Mouse (Mus musculus): ENCODE measurements around the gene 1700024P04Rik. TPM values are rescaled to one million over a fixed set of nuclear protein-coding genes. Genes with fewer than 3 reads are reported as not detected.

The 1700024P04Rik gene
- polyA plus RNA-seq, 1 experiment from 2014 or later = not detected

DNA sequence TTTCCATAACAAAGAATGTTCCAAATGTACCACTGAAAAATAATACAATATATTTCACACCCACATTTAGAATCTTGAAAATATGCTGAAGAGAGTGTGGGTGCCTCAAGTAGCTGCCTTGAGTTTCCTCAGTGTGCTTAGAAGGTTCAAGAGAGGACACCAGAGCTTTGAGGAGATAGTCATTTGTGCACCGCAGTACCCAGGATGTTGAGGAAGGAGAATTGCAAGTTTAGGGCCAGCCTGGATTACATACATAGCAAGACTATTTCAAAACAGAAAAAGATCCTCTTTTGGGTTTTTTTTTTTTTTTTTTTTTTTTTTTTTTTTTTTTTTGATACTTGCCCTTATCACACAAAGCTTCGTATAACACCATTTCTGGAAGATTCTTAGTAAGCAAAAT is 28.2 kb downstream of the 1700024P04Rik start:
- no peaks in the 10 kb centered on the region for H3K36me3 ChIP-seq
- H3K4me1 ChIP-seq = peaks cover 11% of the 10 kb centered on the region; the same call in 1 of the 2 replicates
- no peaks in the 10 kb centered on the region for H3K27me3 ChIP-seq
- 87% methylated on average over 2 of the region's 2 CpGs for WGBS
- H3K4me3 ChIP-seq = no peak overlapping the region
- no peaks in the 10 kb centered on the region for H3K9me3 ChIP-seq
- no peak overlapping the region for H3K4me2 ChIP-seq (replicated peaks)
- no peak for ATAC-seq (ENCODE audit: low FRiP score, low read depth)
- H3K27ac ChIP-seq (replicated peaks) = no peak overlapping the region
- H3K9ac ChIP-seq (replicated peaks) = no peak overlapping the region

DNA sequence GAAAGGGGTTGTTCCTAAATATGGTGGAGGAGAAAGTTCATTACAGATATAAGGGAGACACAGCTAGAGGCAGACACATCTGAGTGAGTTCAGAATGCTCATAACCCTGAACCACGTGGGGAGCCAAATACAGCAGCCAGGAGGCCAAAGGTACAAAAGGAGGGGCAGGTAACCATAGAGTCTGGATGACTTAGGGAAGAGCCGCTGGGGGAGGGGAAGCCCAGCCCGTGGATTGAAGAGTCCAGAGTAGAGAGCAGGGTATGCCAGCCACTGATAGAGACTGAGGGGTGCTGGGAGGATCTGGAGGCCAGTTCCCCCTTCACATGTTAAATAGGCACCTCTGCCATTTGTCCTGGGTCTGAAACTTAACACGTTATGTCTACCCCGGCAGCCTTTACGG is 28.7 kb downstream of the 1700024P04Rik start:
- Histone ChIP-seq H3K4me3 (no peak overlapping the region), H3K27ac (replicated peaks) (no peak overlapping the region), H3K9me3 (no peaks in the 10 kb centered on the region), H3K4me2 (replicated peaks) (no peak overlapping the region), H3K9ac (replicated peaks) (no peak overlapping the region), H3K36me3 (no peaks in the 10 kb centered on the region), H3K27me3 (no peaks in the 10 kb centered on the region), H3K4me1 (peaks cover 11% of the 10 kb centered on the region; the same call in 1 of the 2 replicates)
- 73% methylated on average over 6 of the region's 6 CpGs for WGBS
- ATAC-seq (ENCODE audit: low FRiP score, low read depth) = no peak

DNA sequence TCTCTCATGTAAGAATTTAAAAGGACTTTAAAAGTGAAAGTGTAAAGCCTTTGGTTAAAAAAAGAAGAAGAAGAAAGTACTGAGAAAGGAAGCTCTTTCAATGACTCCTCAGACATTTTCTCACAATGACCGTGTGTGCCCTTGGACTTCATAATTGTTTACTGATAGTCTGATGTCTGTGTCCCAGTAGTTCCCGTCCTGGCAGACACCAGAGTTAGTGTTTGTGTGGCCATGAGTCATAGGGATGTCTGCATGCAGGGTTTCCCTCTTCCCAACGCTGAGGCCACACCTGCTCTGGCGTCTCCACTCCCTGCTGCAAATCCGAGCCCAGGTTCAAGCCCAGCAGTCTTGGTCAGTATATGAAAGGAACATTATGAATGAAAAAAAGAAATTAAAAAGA is 29.1 kb downstream of the 1700024P04Rik start:
- Histone ChIP-seq H3K27me3 (no peaks in the 10 kb centered on the region), H3K9ac (replicated peaks) (no peak overlapping the region), H3K27ac (replicated peaks) (no peak overlapping the region), H3K4me2 (replicated peaks) (no peak overlapping the region), H3K4me3 (no peak overlapping the region), H3K4me1 (peaks cover 11% of the 10 kb centered on the region; the same call in 1 of the 2 replicates), H3K9me3 (no peaks in the 10 kb centered on the region), H3K36me3 (no peaks in the 10 kb centered on the region)
- ATAC-seq (ENCODE audit: low FRiP score, low read depth) = no peak
- 64% methylated on average over 5 of the region's 5 CpGs for WGBS

DNA sequence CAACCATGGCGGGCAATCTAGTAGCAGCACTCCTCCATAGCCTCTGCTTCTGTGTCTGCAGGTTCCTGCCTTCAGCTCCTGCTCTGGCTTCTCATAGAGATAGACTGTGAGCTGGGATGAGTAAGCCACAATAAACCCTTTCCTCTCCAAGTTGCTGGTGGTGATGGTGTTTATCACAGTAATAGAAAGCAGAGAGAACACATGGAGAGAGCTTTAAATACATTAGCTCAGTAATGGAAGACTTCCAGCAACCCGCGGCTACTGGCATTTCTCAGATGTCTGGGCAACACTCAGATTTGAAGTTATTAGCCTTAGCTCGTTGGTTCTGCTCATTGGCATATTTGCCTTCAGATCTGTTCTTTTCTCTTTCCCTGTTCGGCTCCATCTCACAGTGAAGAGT is 30.5 kb downstream of the 1700024P04Rik start:
- no peak for ATAC-seq (ENCODE audit: low FRiP score, low read depth)
- WGBS = 87% methylated on average over 5 of the region's 5 CpGs
- Histone ChIP-seq H3K4me3 (no peak overlapping the region), H3K27ac (replicated peaks) (no peak overlapping the region), H3K9me3 (no peaks in the 10 kb centered on the region), H3K4me1 (peaks cover 11% of the 10 kb centered on the region; the same call in 1 of the 2 replicates), H3K27me3 (no peaks in the 10 kb centered on the region), H3K36me3 (no peaks in the 10 kb centered on the region), H3K9ac (replicated peaks) (no peak overlapping the region), H3K4me2 (replicated peaks) (no peak overlapping the region)

DNA sequence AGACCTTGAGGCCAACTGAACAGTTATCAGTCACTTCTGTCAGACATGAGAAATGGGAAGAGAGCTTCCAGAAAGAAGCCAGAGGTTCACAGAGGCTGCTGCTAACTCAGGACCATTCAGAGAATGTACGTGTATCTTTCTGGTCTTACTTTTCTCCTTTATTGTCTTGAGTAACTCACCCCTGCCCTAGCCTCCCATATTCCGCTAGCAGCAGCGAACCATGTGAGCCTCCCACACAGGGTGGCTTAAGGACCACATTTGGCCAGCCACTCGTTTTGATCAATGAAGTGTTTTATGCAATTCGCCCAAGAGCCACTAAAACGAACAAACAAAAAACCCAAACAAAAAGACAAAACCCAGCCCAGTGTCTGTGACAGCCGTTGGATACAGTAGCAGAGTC is 32.4 kb downstream of the 1700024P04Rik start:
- Histone ChIP-seq H3K4me2 (replicated peaks) (no peak overlapping the region), H3K27ac (replicated peaks) (no peak overlapping the region), H3K9me3 (no peaks in the 10 kb centered on the region), H3K9ac (replicated peaks) (no peak overlapping the region), H3K4me1 (no peaks in the 10 kb centered on the region), H3K27me3 (no peaks in the 10 kb centered on the region), H3K36me3 (no peaks in the 10 kb centered on the region), H3K4me3 (no peak overlapping the region)
- no peak for ATAC-seq (ENCODE audit: low FRiP score, low read depth)
- 72% methylated on average over 7 of the region's 7 CpGs for WGBS

DNA sequence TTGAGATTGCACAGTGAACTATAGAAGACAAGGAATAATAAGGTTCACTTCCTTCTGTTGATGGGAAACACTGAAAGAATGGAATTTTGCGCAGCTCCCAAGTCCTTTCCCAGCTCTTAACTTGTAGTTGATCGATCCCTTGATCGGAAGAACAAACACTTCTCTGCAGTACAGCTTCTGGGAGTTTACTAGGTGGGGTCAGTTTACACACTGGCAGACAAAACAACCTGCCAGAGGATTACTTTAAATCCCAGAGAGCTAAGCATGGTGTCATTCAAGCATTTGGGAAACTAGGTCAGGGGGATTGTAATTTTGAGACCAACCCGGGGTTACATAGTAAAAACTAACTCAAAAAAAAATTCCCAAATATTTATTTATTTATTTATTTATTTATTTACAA is 36.2 kb downstream of the 1700024P04Rik start:
- no peak overlapping the region for H3K4me3 ChIP-seq
- H3K4me2 ChIP-seq (replicated peaks) = no peak overlapping the region

DNA sequence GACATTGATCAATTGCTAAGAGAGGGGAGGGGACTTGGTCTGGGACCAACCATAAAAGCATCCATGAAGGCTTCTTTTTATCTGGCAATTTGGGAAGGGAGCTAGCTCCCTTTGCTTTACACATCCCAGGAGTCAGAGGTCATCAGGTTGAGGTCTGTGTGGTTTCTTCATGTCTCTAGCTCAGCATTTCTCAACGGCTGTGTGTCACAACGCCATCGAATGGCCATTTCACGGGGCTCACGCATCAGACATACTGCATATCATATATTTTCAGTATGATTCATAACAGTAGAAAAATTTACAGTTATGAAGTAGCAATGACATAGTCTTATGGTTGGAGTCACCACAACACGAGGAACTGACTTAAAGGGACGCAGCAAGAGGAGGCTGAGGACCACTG is 37.9 kb downstream of the 1700024P04Rik start:
- Histone ChIP-seq H3K4me3 (no peak overlapping the region), H3K27me3 (no peaks in the 10 kb centered on the region), H3K9ac (replicated peaks) (no peak overlapping the region), H3K36me3 (no peaks in the 10 kb centered on the region), H3K4me1 (no peaks in the 10 kb centered on the region), H3K27ac (replicated peaks) (no peak overlapping the region), H3K9me3 (no peaks in the 10 kb centered on the region), H3K4me2 (replicated peaks) (no peak overlapping the region)
- 90% methylated on average over 7 of the region's 7 CpGs for WGBS
- ATAC-seq (ENCODE audit: low FRiP score, low read depth) = no peak

More for the DNA sequence above, 36.2 kb downstream of the 1700024P04Rik start:
- H3K27me3 ChIP-seq = no peaks in the 10 kb centered on the region
- no peak overlapping the region for H3K27ac ChIP-seq (replicated peaks)
- 36% methylated on average over 4 of the region's 4 CpGs for WGBS
- no peaks in the 10 kb centered on the region for H3K4me1 ChIP-seq
- no peak for ATAC-seq (ENCODE audit: low FRiP score, low read depth)
- no peaks in the 10 kb centered on the region for H3K9me3 ChIP-seq
- no peaks in the 10 kb centered on the region for H3K36me3 ChIP-seq
- H3K9ac ChIP-seq (replicated peaks) = no peak overlapping the region

DNA sequence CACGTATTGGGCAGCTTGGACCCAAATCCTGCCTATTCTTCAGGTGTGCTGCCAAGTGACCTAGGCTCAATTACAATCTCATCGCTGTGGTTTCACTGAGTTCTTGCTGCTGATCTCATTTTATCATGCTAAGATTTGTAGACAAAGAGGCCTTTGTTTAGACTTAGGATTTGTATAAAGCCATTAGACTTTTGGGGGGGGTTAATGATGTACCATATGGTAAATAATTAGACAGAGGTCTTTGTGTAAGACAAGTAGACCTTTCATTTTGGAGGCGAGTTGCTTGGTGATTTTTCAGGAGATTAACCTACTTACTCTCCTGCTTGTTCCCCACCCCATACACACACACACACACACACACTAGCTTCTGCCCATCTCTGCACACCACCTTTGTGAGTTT is 38.5 kb downstream of the 1700024P04Rik start:
- no peaks in the 10 kb centered on the region for H3K36me3 ChIP-seq
- H3K4me3 ChIP-seq = no peak overlapping the region
- no peak overlapping the region for H3K27ac ChIP-seq (replicated peaks)
- no peak for ATAC-seq (ENCODE audit: low FRiP score, low read depth)
- H3K9me3 ChIP-seq = no peaks in the 10 kb centered on the region
- WGBS = 51% methylated on average over 3 of the region's 3 CpGs
- H3K27me3 ChIP-seq = no peaks in the 10 kb centered on the region
- H3K4me2 ChIP-seq (replicated peaks) = no peak overlapping the region
- H3K9ac ChIP-seq (replicated peaks) = no peak overlapping the region
- H3K4me1 ChIP-seq = no peaks in the 10 kb centered on the region

DNA sequence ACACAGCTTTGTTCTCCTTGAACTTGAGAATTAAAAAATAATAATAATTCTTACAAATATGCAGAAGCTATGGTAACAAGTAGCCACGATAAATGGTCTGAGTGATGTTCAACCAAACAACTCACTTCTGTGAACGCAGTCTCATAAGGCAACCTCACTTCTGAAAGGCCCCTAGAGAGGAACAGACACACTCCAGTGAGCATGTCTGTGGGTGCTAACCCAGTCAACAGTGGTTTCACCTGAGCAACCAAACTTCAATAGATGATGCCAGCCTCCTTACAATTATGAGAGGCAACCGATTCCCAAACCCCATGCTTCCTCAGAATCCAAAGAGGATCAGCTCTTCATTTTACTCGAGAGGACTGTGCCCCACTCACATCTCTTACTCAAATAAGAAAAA is 39.0 kb downstream of the 1700024P04Rik start:
- Histone ChIP-seq H3K4me3 (no peak overlapping the region), H3K9ac (replicated peaks) (no peak overlapping the region), H3K36me3 (no peaks in the 10 kb centered on the region), H3K4me1 (no peaks in the 10 kb centered on the region), H3K4me2 (replicated peaks) (no peak overlapping the region), H3K27me3 (no peaks in the 10 kb centered on the region), H3K9me3 (no peaks in the 10 kb centered on the region), H3K27ac (replicated peaks) (no peak overlapping the region)
- 93% methylated on average over 4 of the region's 4 CpGs for WGBS
- ATAC-seq (ENCODE audit: low FRiP score, low read depth) = no peak

DNA sequence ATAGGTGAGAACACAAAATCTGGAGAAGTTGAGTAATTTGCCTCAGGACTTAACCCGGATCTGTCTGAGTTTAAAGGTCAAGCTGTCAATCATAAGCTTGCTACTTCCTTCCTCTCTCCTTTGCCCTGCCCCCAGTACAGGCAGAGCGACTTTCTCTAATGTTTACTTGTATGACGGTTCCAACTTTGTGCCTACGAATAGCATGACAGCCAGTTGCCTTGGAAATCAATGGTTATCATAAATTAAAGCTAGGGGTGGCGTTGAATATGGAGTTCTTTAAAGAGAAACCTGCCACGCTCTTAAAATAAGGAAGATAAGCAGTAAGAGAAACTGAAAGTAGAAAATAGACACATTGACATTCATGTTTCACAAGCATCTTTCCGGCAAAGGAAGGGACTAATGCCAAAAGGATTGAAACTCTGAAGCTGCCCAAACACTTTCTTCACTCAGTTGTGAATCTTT is 39.7 kb downstream of the 1700024P04Rik start:
- Histone ChIP-seq H3K4me3 (no peak overlapping the region), H3K9me3 (no peaks in the 10 kb centered on the region), H3K27ac (replicated peaks) (no peak overlapping the region), H3K36me3 (no peaks in the 10 kb centered on the region), H3K9ac (replicated peaks) (no peak overlapping the region), H3K27me3 (no peaks in the 10 kb centered on the region), H3K4me1 (no peaks in the 10 kb centered on the region), H3K4me2 (replicated peaks) (no peak overlapping the region)
- WGBS = 86% methylated on average over 7 of the region's 7 CpGs
- no peak for ATAC-seq (ENCODE audit: low FRiP score, low read depth)

DNA sequence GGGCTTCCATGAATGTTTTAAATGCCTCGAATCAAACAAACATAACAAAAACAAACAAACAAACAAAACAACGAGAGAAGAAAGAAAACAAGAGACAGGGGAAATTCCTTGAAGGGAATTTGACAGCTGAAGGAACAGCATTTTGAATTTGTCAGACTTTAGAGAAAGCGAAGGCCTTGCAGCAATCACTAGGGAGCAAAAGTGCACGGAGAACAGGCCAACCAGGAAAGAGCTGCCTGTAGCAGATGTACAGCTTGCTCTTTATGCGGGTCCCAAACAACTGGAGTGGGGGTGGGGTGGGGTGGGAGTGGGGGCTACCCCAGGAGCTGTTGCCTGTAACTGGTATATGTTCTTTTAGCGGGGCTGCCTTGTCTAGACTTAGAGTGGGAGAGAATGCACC is 42.0 kb downstream of the 1700024P04Rik start:
- H3K36me3 ChIP-seq = no peaks in the 10 kb centered on the region
- H3K27me3 ChIP-seq = no peaks in the 10 kb centered on the region
- H3K9me3 ChIP-seq = no peaks in the 10 kb centered on the region
- H3K27ac ChIP-seq (replicated peaks) = no peak overlapping the region
- no peak overlapping the region for H3K4me2 ChIP-seq (replicated peaks)
- WGBS = 78% methylated on average over 6 of the region's 6 CpGs
- ATAC-seq (ENCODE audit: low FRiP score, low read depth) = no peak
- no peak overlapping the region for H3K4me3 ChIP-seq
- H3K9ac ChIP-seq (replicated peaks) = no peak overlapping the region
- H3K4me1 ChIP-seq = no peaks in the 10 kb centered on the region

DNA sequence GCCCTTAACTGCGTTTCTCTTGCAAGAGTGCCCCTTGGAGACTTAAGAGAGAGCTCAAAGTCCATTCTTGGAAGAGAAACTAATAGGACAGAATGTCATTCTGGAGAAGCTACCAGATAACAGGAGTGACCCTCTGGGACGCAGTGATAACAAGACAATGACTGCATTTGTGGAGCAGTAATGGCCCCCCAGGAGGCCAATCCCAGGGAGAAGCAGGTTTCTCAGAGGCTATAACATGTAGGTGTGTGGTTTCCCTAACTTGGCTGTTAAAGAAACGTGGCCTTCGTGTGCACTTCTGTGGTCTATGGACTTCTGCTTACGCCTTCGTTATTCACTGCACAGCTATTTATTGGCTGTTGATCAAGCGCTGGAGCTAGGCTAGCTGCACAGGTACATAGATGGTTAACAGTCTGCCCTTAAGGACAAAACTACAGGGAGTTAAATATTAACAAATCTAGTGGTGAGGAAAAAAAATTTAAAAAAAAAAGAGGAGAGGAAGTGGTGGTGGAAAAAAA is 42.5 kb downstream of the 1700024P04Rik start:
- no peak for ATAC-seq (ENCODE audit: low FRiP score, low read depth)
- no peak overlapping the region for H3K9ac ChIP-seq (replicated peaks)
- H3K4me3 ChIP-seq = no peak overlapping the region
- no peaks in the 10 kb centered on the region for H3K36me3 ChIP-seq
- no peaks in the 10 kb centered on the region for H3K27me3 ChIP-seq
- 83% methylated on average over 7 of the region's 7 CpGs for WGBS
- no peaks in the 10 kb centered on the region for H3K4me1 ChIP-seq
- H3K27ac ChIP-seq (replicated peaks) = no peak overlapping the region
- no peaks in the 10 kb centered on the region for H3K9me3 ChIP-seq
- no peak overlapping the region for H3K4me2 ChIP-seq (replicated peaks)

DNA sequence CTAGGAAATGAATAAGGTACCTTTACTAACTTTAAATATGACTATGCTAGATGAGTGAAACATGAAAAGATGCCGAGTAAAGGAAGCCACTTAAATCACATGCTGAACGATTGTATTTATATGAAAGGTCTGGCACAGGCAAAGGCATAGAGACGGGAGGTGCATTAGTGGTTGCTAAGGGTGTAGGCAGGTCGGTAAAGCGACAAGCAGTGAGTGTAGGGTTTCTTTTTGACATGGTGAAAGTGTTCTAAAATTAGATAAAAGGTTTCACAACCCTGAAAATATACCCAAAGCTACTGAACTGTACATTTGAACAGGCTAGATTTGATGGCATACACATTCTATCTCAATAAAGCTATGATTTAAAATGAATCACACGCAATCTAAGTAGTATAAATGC is 47.3 kb downstream of the 1700024P04Rik start:
- ATAC-seq (ENCODE audit: low FRiP score, low read depth) = no peak
- Histone ChIP-seq H3K4me3 (no peak overlapping the region), H3K27ac (replicated peaks) (no peak overlapping the region), H3K4me1 (no peaks in the 10 kb centered on the region), H3K36me3 (no peaks in the 10 kb centered on the region), H3K9ac (replicated peaks) (no peak overlapping the region), H3K27me3 (no peaks in the 10 kb centered on the region), H3K9me3 (no peaks in the 10 kb centered on the region), H3K4me2 (replicated peaks) (no peak overlapping the region)
- WGBS = 89% methylated on average over 6 of the region's 6 CpGs
